Mouse (Mus musculus): Measurements from ENCODE around the gene Kctd18.

Gene Kctd18

DNA sequence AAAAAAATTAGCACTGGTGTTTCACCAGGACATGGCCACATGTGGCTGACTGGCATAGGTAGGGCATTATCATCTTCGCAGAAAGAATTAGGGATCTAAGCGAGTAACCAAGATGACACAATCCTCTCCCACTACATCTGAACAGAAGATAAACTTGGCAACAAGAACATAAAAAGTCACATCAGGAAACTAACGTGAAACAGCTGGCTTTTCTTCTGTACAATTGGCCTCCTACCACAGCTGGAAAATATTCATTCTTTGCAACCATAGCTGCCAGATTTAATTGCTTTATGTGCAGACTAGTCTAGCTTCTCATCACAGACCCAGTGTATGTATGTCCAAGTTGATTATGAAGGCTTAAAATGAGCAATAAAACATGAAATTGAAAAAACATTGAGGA, 112.8 kb downstream of the Kctd18 start:
- DNase-seq (ENCODE audit: inconsistent ontology term), result no peak
